Mouse (Mus musculus) gastrocnemius, postnatal 36 days (tissue): ENCODE results near the gene Pbx4. TPM values are rescaled to one million over a fixed set of nuclear protein-coding genes. Genes with fewer than 3 reads are reported as not detected.

Experiments
- DNase-seq, 2 experiments: peaks; one replicate each; pipeline ENCODE4 v3.0.0; 2022
- intact Hi-C: fragments of 180-260 bp; cut with DNase I; formaldehyde crosslinking; loops from one replicate; pipeline ENCODE4 v1.15.1; 2025
- total RNA-seq, 2 experiments: library from RNA; stranded (reverse); gene quantifications; 2 replicates each; pipeline ENCODE4 v1.2.3; 2021

Pbx4 gene
- total RNA-seq, 2 experiments from 2014 or later, result not detected

GRCm38 (mm10) chr8:69808094-69808863 is 24.0 kb upstream of the Pbx4 start, which contains the start of gene Gmip:
Gene Gmip, plus strand, starts transcription at chr8:69808679.
- peak; percentile 64 to 73 for DNase-seq
- intact Hi-C loops, result no loop called here

- no peak for DNase-seq
- intact Hi-C loops, result no loop called here
Observed at GRCm38 (mm10) chr8:69808864-69809403, 23.4 kb upstream of the Pbx4 start.

GRCm38 (mm10) chr8:69809820-69810219 is 22.5 kb upstream of the Pbx4 start:
- intact Hi-C loops, result no loop called here
- DNase-seq, result no peak

GRCm38 (mm10) chr8:69814881-69815280 is 17.4 kb upstream of the Pbx4 start:
- intact Hi-C loops, result no loop called here
- no peak for DNase-seq

- intact Hi-C loops, result no loop called here
- no peak for DNase-seq
Observed at GRCm38 (mm10) chr8:69815396-69815795, 16.9 kb upstream of the Pbx4 start.

- no peak for DNase-seq
- intact Hi-C loops, result no loop called here
Observed at GRCm38 (mm10) chr8:69820466-69820865, 11.8 kb upstream of the Pbx4 start.

GRCm38 (mm10) chr8:69821971-69822385 is 10.3 kb upstream of the Pbx4 start:
- intact Hi-C loops, result no loop called here
- DNase-seq, result no peak

- no peak for DNase-seq
- intact Hi-C loops, result no loop called here
Observed at GRCm38 (mm10) chr8:69822386-69823191, 9.7 kb upstream of the Pbx4 start, which contains the start of gene Lpar2. Gene Lpar2, plus strand, starts transcription at chr8:69822429.

GRCm38 (mm10) chr8:69826371-69826770 is 5.9 kb upstream of the Pbx4 start:
- DNase-seq, result no peak
- intact Hi-C loops, result no loop called here

GRCm38 (mm10) chr8:69837057-69837682 is 4.9 kb downstream of the Pbx4 start:
- intact Hi-C loops, result no loop called here
- DNase-seq, result no peak

GRCm38 (mm10) chr8:69847167-69848065 is 15.1 kb downstream of the Pbx4 start:
- DNase-seq, result no peak
- intact Hi-C loops, result no loop called here

GRCm38 (mm10) chr8:69848951-69849350 is 16.7 kb downstream of the Pbx4 start:
- DNase-seq, result no peak
- intact Hi-C loops, result no loop called here

- DNase-seq, result no peak
Observed at GRCm38 (mm10) chr8:69849899-69850298, 17.6 kb downstream of the Pbx4 start.

GRCm38 (mm10) chr8:69850926-69851506 is 18.7 kb downstream of the Pbx4 start:
- DNase-seq, result no peak
- intact Hi-C loops, result no loop called here

More at GRCm38 (mm10) chr8:69849899-69850298, 17.6 kb downstream of the Pbx4 start:
- intact Hi-C loops, result no loop called here

GRCm38 (mm10) chr8:69853869-69854268 is 21.6 kb downstream of the Pbx4 start:
- intact Hi-C loops, result no loop called here
- no peak for DNase-seq

GRCm38 (mm10) chr8:69860807-69861206 is 28.5 kb downstream of the Pbx4 start:
- intact Hi-C loops, result no loop called here

GRCm38 (mm10) chr8:69861251-69861650 is 29.0 kb downstream of the Pbx4 start:
- intact Hi-C loops, result no loop called here

More at GRCm38 (mm10) chr8:69860807-69861206, 28.5 kb downstream of the Pbx4 start:
- no peak for DNase-seq

GRCm38 (mm10) chr8:69863387-69864020 is 31.2 kb downstream of the Pbx4 start:
- intact Hi-C loops, result no loop called here

More at GRCm38 (mm10) chr8:69861251-69861650, 29.0 kb downstream of the Pbx4 start:
- no peak for DNase-seq

GRCm38 (mm10) chr8:69864180-69864579 is 31.9 kb downstream of the Pbx4 start:
- intact Hi-C loops, result no loop called here
- no peak for DNase-seq

More at GRCm38 (mm10) chr8:69863387-69864020, 31.2 kb downstream of the Pbx4 start:
- no peak for DNase-seq
